Mouse (Mus musculus): ENCODE results near the gene Arhgap24. TPM values are rescaled to one million over a fixed set of nuclear protein-coding genes. Genes with fewer than 3 reads are reported as not detected.

Gene Arhgap24
- polyA plus RNA-seq, 1 experiment from 2014 or later: 6.1 TPM

DNA sequence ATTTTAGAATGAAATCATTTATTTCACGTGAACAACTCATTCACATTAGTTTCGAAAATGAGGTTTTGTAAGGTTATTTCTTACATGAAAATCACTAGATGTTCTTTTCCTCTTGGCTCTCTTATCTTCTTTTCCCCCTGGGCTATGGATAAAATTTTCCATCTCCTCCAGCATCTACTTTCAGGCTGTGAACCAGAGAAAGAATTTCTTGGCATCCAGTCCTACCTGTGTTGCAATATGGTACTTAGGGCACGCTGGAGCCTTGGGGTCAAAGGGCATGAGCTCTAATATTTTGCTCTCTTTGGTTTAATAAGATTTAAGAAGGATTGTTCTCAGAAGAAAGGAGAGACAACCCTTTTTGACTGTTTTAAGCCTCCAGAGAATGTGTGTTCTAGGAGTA lies 132.4 kb downstream of the Arhgap24 start:
- no peaks in the 10 kb centered on the region for H3K4me1 ChIP-seq
- no peak overlapping the region for H3K9ac ChIP-seq
- no peak overlapping the region for H3K4me2 ChIP-seq (replicated peaks)
- no peaks in the 10 kb centered on the region for H3K36me3 ChIP-seq
- H3K27me3 ChIP-seq (replicated peaks): no peaks in the 10 kb centered on the region
- H3K4me3 ChIP-seq: no peak overlapping the region
- H3K9me3 ChIP-seq: no peaks in the 10 kb centered on the region
- ATAC-seq (ENCODE audit: low FRiP score, low read depth): no peak
- WGBS: 87% methylated on average over 3 of the region's 3 CpGs
- H3K27ac ChIP-seq: no peak overlapping the region

DNA sequence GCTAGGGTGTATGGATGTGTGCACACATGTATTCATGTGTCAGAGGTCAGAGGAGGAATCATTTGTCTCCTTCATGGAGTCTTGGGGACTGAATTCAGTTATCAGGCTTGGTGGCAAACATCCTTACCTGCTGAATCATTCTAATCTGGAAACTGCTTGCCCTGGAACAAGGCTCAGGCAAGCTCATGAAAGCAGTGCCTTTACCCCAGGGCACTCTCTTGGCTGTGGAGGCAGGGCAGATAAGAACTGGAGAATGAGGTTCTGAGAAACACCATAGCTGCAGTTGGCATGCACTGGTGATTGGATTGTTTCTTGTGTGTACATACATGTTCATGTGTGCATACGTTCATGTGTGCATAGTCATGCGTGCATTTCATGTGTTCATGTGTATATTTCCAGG lies 132.9 kb downstream of the Arhgap24 start:
- Histone ChIP-seq H3K4me3 (no peak overlapping the region), H3K9me3 (no peaks in the 10 kb centered on the region), H3K36me3 (no peaks in the 10 kb centered on the region), H3K4me2 (replicated peaks) (no peak overlapping the region), H3K27ac (no peak overlapping the region), H3K27me3 (replicated peaks) (no peaks in the 10 kb centered on the region), H3K9ac (no peak overlapping the region), H3K4me1 (no peaks in the 10 kb centered on the region)
- no peak for ATAC-seq (ENCODE audit: low FRiP score, low read depth)
- WGBS: 90% methylated on average over 2 of the region's 2 CpGs

DNA sequence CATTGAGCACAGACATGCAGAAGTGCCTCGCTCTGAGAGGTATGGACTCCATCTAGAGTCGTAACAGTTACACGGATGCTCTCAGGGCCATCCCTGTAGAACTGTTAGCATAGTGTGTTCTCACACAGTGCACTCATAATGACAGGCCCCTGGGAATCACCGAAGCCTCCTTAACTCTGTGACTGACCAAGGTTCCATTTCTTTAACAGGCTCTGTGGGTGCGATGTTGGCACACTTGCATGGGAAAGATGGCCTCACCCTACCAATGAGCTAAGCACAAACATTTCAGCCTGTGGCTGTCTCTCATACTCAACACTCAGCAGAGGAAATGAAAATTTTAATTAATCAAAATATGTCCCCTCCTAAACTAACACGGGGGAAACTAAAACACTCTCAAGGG lies 134.1 kb downstream of the Arhgap24 start:
- ATAC-seq (ENCODE audit: low FRiP score, low read depth): no peak

DNA sequence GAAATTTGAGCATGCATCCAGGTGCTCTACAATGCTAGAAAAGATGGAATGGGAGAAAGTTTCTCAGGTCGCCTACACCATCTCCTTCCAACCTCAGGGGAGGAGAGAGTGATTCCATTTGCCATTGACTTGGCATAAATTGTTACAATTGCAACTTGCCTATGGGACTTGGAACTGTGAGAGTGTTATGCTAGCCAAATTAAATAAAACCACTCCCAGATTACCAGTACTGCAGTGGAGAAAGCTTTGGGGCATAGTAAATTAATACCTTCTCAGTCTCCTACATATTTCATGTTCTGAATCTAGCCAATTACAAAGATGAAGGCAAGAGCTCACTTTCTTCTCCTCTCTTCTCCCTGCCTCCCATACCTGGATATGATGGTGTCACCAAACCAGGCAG lies 139.8 kb downstream of the Arhgap24 start:
- H3K27me3 ChIP-seq (replicated peaks): no peaks in the 10 kb centered on the region
- WGBS: 91% methylated on average over 1 of the region's 1 CpGs
- no peak overlapping the region for H3K9ac ChIP-seq
- no peak overlapping the region for H3K4me2 ChIP-seq (replicated peaks)
- no peak for ATAC-seq (ENCODE audit: low FRiP score, low read depth)
- no peaks in the 10 kb centered on the region for H3K36me3 ChIP-seq
- no peaks in the 10 kb centered on the region for H3K4me1 ChIP-seq
- H3K27ac ChIP-seq: no peak overlapping the region
- no peak overlapping the region for H3K4me3 ChIP-seq
- no peaks in the 10 kb centered on the region for H3K9me3 ChIP-seq

More for the DNA sequence above, 134.1 kb downstream of the Arhgap24 start:
- Histone ChIP-seq H3K27ac (no peak overlapping the region), H3K4me1 (no peaks in the 10 kb centered on the region), H3K36me3 (no peaks in the 10 kb centered on the region), H3K9me3 (no peaks in the 10 kb centered on the region), H3K4me2 (replicated peaks) (no peak overlapping the region), H3K4me3 (no peak overlapping the region), H3K27me3 (replicated peaks) (no peaks in the 10 kb centered on the region), H3K9ac (no peak overlapping the region)
- WGBS: 91% methylated on average over 6 of the region's 6 CpGs

DNA sequence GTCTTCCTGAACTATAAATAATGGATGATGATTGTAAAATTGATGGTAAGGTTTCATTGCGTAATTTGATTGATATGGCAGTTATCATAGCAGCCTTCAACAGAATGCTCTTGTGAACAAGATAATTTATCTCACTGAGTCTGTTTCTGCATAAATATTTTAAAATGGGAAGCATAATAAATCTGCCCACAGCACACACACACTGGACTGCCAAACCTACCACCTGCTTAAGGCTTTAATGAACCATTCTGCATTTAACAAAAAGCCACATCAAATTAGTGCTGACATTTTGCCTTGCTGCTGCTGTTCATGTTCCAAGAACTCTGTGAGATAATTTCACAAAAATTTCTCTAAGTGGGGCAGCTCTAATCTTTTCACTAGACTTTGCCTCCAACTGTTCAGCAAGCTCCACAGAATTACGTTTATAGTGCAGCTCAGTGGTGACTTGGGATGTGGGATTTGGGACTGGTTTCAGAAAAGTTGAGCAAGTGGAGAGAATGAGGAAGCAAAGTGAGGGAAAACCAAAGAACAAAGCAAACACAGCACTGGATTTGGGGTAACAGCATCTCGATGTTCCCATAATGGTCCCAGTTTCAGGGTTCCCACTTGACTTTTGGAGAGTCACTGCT lies 142.7 kb downstream of the Arhgap24 start:
- Histone ChIP-seq H3K4me1 (no peaks in the 10 kb centered on the region), H3K36me3 (no peaks in the 10 kb centered on the region), H3K4me2 (replicated peaks) (no peak overlapping the region), H3K27me3 (replicated peaks) (no peaks in the 10 kb centered on the region), H3K27ac (no peak overlapping the region), H3K9me3 (no peaks in the 10 kb centered on the region), H3K4me3 (no peak overlapping the region), H3K9ac (no peak overlapping the region)
- ATAC-seq (ENCODE audit: low FRiP score, low read depth): no peak
- WGBS: 90% methylated on average over 3 of the region's 3 CpGs

DNA sequence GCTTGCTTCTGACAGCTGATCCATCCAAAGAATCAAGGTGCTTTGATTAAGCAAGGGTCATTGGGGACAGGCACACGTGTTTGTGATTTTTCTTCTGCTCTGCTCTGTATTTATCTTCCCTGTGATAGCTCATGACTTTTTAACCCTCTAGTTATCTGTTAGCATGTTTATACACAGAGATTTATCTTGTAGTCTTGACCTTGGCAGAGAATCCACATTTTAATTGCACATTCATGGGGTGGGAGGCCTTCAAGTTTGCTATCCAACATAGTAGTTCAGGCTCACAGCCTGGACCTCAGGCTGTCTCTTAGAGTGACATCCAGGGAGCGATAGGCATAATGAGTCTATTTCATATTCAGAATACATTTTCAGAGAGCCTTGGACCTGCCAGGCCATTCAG lies 145.5 kb downstream of the Arhgap24 start:
- Histone ChIP-seq H3K9me3 (no peaks in the 10 kb centered on the region), H3K4me1 (no peaks in the 10 kb centered on the region), H3K4me2 (replicated peaks) (no peak overlapping the region), H3K27me3 (replicated peaks) (no peaks in the 10 kb centered on the region), H3K36me3 (no peaks in the 10 kb centered on the region), H3K27ac (no peak overlapping the region), H3K9ac (no peak overlapping the region), H3K4me3 (no peak overlapping the region)
- 75% methylated on average over 2 of the region's 2 CpGs for WGBS
- no peak for ATAC-seq (ENCODE audit: low FRiP score, low read depth)

DNA sequence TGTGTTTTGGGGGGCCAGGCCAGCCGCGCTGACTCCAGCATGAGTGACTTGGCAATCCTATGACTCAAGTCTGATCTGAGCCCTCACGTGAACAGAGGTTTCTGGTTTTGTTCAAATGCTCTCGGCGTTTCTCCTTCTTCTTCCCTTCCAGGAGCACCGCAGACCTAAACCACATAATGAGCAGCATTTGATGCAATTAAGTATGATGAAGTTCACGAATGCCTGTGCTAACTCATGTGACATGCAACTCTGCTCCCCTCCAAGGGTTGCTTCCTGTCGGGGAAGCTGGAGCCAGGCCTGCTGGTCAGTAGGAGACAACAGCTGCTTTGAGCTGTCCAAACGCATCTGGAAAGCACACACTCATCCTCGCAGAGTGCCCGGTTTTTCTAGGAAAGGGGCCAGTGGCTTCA lies 148.2 kb downstream of the Arhgap24 start:
- Histone ChIP-seq H3K9ac (no peak overlapping the region), H3K4me2 (replicated peaks) (no peak overlapping the region), H3K27ac (no peak overlapping the region), H3K4me3 (no peak overlapping the region), H3K9me3 (no peaks in the 10 kb centered on the region), H3K36me3 (no peaks in the 10 kb centered on the region), H3K4me1 (no peaks in the 10 kb centered on the region), H3K27me3 (replicated peaks) (no peaks in the 10 kb centered on the region)
- 89% methylated on average over 11 of the region's 11 CpGs for WGBS
- no peak for ATAC-seq (ENCODE audit: low FRiP score, low read depth)

DNA sequence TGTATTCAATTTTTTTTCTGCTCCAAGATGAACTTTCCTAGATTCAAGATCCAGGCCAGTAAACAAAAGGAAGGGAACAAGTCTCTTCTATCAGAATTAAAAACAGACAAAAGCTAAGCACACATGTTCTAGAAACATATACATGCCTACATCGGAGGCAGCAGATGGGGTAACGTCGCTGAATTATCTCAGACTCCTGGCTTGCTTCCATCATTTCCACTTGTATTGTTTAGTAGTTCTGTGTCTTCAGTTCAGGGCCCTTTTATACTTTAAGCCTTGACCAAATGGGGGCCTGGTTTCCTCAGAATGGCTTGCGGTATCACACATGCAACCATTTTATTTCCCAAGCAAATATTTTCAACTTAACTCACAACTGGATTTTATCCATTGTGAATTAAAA lies 154.4 kb downstream of the Arhgap24 start:
- Histone ChIP-seq H3K27ac (no peak overlapping the region), H3K9me3 (no peaks in the 10 kb centered on the region), H3K4me2 (replicated peaks) (no peak overlapping the region), H3K4me1 (no peaks in the 10 kb centered on the region), H3K4me3 (no peak overlapping the region), H3K9ac (no peak overlapping the region), H3K27me3 (replicated peaks) (no peaks in the 10 kb centered on the region), H3K36me3 (no peaks in the 10 kb centered on the region)
- 84% methylated on average over 4 of the region's 4 CpGs for WGBS
- no peak for ATAC-seq (ENCODE audit: low FRiP score, low read depth)

DNA sequence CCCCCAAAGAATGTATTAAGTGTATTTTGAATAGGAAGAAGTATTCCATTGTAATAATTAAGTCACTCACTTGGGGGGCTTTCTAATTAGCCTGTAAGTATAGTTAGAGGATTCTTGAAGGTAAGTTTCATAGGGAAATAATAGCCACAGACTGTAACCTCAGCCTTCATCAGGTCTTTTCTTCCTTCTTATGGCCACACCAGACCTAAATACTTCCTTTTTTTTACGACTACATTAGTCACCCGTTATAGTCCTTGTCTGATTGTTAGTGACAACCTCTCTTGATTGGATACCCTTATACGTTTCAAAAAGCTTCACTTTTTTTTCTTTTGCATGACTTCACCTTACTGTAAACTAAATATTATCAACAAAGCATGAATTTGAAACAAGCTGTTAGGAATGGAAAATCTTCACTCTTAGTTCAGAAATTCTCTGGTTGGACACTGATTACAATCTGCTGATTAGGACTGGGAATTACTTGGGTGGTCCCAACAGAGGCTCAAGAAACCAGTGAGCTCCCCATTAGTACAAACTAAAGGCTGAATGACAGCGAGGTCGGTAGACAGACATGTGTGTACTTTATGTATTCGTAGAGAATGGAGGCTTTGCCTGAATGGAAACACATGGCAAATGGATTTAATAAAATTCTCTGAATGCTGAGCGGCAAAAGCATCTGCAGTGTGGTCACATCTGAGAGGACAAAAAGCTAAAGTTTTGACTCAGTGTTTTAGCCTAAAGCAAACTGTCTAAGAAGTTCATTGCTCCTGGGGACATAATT lies 158.8 kb downstream of the Arhgap24 start:
- Histone ChIP-seq H3K27me3 (replicated peaks) (no peaks in the 10 kb centered on the region), H3K4me3 (no peak overlapping the region), H3K4me1 (no peaks in the 10 kb centered on the region), H3K9me3 (no peaks in the 10 kb centered on the region), H3K4me2 (replicated peaks) (no peak overlapping the region), H3K36me3 (no peaks in the 10 kb centered on the region), H3K27ac (no peak overlapping the region), H3K9ac (no peak overlapping the region)
- ATAC-seq (ENCODE audit: low FRiP score, low read depth): no peak
- 72% methylated on average over 7 of the region's 7 CpGs for WGBS

DNA sequence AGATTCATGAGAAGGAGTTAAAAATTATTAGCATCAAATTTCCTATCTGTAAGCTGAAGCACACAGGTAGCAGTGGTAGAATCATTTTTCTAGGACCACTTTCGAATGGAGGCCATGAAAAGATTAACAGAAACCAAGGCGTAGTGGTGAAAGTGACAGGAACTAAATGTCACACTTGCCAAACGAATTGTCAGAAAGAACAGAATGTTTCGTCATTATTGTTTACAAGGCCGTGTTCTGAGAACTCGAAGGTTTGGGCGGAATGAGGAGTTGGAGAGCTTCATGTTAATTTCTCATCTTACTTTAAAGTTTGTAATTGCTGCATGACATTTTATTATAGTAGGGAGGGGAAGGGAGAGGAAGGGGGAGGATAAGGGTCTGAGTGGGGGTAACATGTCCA lies 162.2 kb downstream of the Arhgap24 start:
- Histone ChIP-seq H3K27ac (no peak overlapping the region), H3K27me3 (replicated peaks) (no peaks in the 10 kb centered on the region), H3K4me3 (no peak overlapping the region), H3K36me3 (no peaks in the 10 kb centered on the region), H3K4me1 (no peaks in the 10 kb centered on the region), H3K9me3 (no peaks in the 10 kb centered on the region), H3K4me2 (replicated peaks) (no peak overlapping the region), H3K9ac (no peak overlapping the region)
- 93% methylated on average over 7 of the region's 7 CpGs for WGBS
- no peak for ATAC-seq (ENCODE audit: low FRiP score, low read depth)

DNA sequence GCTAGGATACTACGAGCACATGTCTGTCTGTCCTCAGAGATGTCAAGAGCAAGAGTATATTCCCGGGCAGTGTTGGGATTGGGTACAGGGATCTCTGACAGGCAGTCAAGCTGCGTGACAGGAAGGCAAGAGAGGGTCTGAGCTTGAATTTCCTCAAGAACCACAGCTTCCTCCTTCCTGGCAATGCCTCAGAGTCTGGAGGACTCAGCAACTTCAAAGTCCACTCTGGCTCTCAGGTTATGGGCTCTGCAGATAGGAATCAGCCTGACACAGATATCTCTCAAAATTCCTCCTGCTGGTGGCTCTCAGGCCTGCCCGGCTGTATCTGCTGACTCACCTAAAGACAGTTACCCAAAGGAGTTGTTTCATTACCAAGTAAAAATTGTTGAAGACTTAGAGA lies 162.6 kb downstream of the Arhgap24 start:
- WGBS: 86% methylated on average over 4 of the region's 4 CpGs
- no peak overlapping the region for H3K4me3 ChIP-seq
- H3K27ac ChIP-seq: no peak overlapping the region
- no peak for ATAC-seq (ENCODE audit: low FRiP score, low read depth)
- H3K36me3 ChIP-seq: no peaks in the 10 kb centered on the region
- H3K4me1 ChIP-seq: no peaks in the 10 kb centered on the region
- no peak overlapping the region for H3K4me2 ChIP-seq (replicated peaks)
- no peaks in the 10 kb centered on the region for H3K27me3 ChIP-seq (replicated peaks)
- H3K9ac ChIP-seq: no peak overlapping the region
- no peaks in the 10 kb centered on the region for H3K9me3 ChIP-seq

DNA sequence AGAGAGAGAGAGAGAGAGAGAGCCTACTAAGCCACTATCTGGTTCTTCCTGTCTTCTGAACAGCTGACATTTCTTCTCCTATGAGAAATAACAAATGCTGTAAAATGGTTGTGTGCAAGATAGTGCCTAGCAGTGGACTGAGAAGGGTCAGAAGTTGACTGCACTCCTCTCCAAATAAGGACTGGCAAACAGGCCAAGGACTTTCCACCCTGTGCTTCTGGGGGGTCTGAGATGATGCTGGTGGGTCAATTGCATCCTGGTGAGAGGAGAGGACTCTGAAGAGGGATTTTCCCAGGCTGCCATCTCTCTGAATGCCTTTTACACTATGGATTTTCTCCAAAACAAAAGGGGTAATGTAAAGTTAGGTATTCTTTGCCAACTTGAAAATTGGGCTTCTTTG lies 177.9 kb downstream of the Arhgap24 start:
- no peak overlapping the region for H3K4me2 ChIP-seq (replicated peaks)
- no peak overlapping the region for H3K4me3 ChIP-seq
- H3K9ac ChIP-seq: no peak overlapping the region
- H3K9me3 ChIP-seq: no peaks in the 10 kb centered on the region
- H3K27me3 ChIP-seq (replicated peaks): no peaks in the 10 kb centered on the region
- H3K27ac ChIP-seq: no peak overlapping the region
- H3K36me3 ChIP-seq: no peaks in the 10 kb centered on the region
- H3K4me1 ChIP-seq: 0 out of 2 replicates have a peak, but pooled peaks cover 2% of the 10 kb centered on the region
- ATAC-seq (ENCODE audit: low FRiP score, low read depth): no peak

Measured in neural tube, embryonic 12.5 days (tissue).